Mouse (Mus musculus) limb, embryonic 13.5 days (tissue): ENCODE results near the gene Poln. TPM values are rescaled to one million over a fixed set of nuclear protein-coding genes. Genes with fewer than 3 reads are reported as not detected.

ENCODE experiments used
- ATAC-seq: fragments of 200-750 bp; cut with Nextera tagmentation; 2 replicates; pipeline ENCODE4 v1.8.0; 2017; ENCODE audit warnings: low read depth, moderate number of reproducible peaks, moderate TSS enrichment; ENCODE audit not compliant: low FRiP score
- H3K27ac ChIP-seq: fragments of 300-500 bp; sonication (generic); 2 replicates; pipeline ENCODE4 v1.5.1; 2015; ENCODE audit warnings: inconsistent platforms, mild to moderate bottlenecking, moderate library complexity
- H3K27me3 ChIP-seq: fragments of 300-500 bp; sonication (generic); 2 replicates; pipeline ENCODE4 v1.6.1; 2015; ENCODE audit warnings: mild to moderate bottlenecking, inconsistent platforms
- H3K36me3 ChIP-seq: fragments of 300-500 bp; sonication (generic); 2 replicates; pipeline ENCODE4 v1.6.1; 2015; ENCODE audit warnings: inconsistent platforms, mild to moderate bottlenecking, moderate library complexity
- H3K4me1 ChIP-seq: fragments of 300-500 bp; sonication (generic); 2 replicates; pipeline ENCODE4 v1.6.1; 2015; ENCODE audit warnings: inconsistent platforms
- H3K4me2 ChIP-seq: fragments of 300-500 bp; sonication (generic); replicated peaks from 2 replicates; pipeline ENCODE4 v1.6.1; 2015; ENCODE audit warnings: inconsistent platforms, mild to moderate bottlenecking, moderate library complexity
- H3K4me3 ChIP-seq: fragments of 300-500 bp; sonication (generic); 2 replicates; pipeline ENCODE4 v1.5.1; 2015; ENCODE audit warnings: moderate library complexity, mild to moderate bottlenecking, inconsistent platforms
- H3K9ac ChIP-seq: fragments of 300-500 bp; sonication (generic); 2 replicates; pipeline ENCODE4 v1.6.1; 2015; ENCODE audit warnings: mild to moderate bottlenecking, inconsistent platforms
- H3K9me3 ChIP-seq: fragments of 300-500 bp; sonication (generic); 2 replicates; pipeline ENCODE4 v1.6.1; 2016; ENCODE audit warnings: inconsistent platforms
- WGBS: fragments of 180-500 bp; shearing (Covaris S2); methylation state at CpG from one replicate; pipeline ENCODE4 v1.1.7; 2015; 5-methylcytosine and 5-hydroxymethylcytosine counted together
- polyA plus RNA-seq: library from polyadenylated mRNA; unstranded; fragments of >200 nt; fragmentation: Nextera tagmentation; extraction: Ambion mirVana; gene quantifications from 2 replicates; pipeline ENCODE4 v1.2.1, GENCODE M21; 2015

Gene Poln
- polyA plus RNA-seq, 1 experiment from 2014 or later: 0.84 TPM

GRCm38 (mm10) chr5:33997829-33998504, 171.3 kb downstream of the Poln start:
- Histone ChIP-seq H3K4me1 (peaks cover 24% of the 10 kb centered on the region), H3K27me3 (peaks cover 66% of the 10 kb centered on the region), H3K9ac (no peak overlapping the region), H3K9me3 (no peaks in the 10 kb centered on the region), H3K27ac (no peak overlapping the region), H3K36me3 (no peaks in the 10 kb centered on the region), H3K4me3 (peak overlapping the region; percentile 65), H3K4me2 (peak overlapping the region; percentile 98)
- ATAC-seq: no peak
- WGBS: 71% methylated on average over 20 of the region's 20 CpGs

GRCm38 (mm10) chr5:33997051-33997741, 172.1 kb downstream of the Poln start:
- Histone ChIP-seq H3K36me3 (no peaks in the 10 kb centered on the region), H3K9ac (peak overlapping the region; percentile 59), H3K27ac (no peak overlapping the region), H3K27me3 (peaks cover 70% of the 10 kb centered on the region), H3K4me1 (peaks cover 24% of the 10 kb centered on the region), H3K4me3 (peak overlapping the region; percentile 65), H3K4me2 (peak overlapping the region; percentile 98), H3K9me3 (no peaks in the 10 kb centered on the region)
- under 1% methylated on average over 56 of the region's 80 CpGs for WGBS
- ATAC-seq: no peak

- Histone ChIP-seq H3K4me1 (peaks cover 24% of the 10 kb centered on the region), H3K27ac (no peak overlapping the region), H3K9me3 (no peaks in the 10 kb centered on the region), H3K27me3 (peaks cover 71% of the 10 kb centered on the region), H3K4me2 (peak overlapping the region; percentile 98), H3K9ac (peak overlapping the region; percentile 59), H3K4me3 (peak overlapping the region; percentile 65), H3K36me3 (no peaks in the 10 kb centered on the region)
- ATAC-seq: no peak
- 0% methylated on average over 27 of the region's 55 CpGs for WGBS
These were observed 172.6 kb downstream of the Poln start for GRCm38 (mm10) chr5:33996694-33997045.

- Histone ChIP-seq H3K9ac (peak within 1 kb of the TSS; percentile 59), H3K27ac (no peak within 1 kb of the TSS), H3K27me3 (peaks cover 71% of the 10 kb centered on the region), H3K9me3 (no peaks in the 10 kb centered on the region), H3K4me3 (peak within 1 kb of the TSS; percentile 65), H3K36me3 (no peaks in the 10 kb centered on the region), H3K4me2 (peak within 1 kb of the TSS; percentile 98), H3K4me1 (peaks cover 24% of the 10 kb centered on the region)
- ATAC-seq: peak; percentile 78; the same call in 1 of the 2 replicates
- WGBS: under 1% methylated on average over 87 of the region's 90 CpGs
These were observed 173.2 kb downstream of the Poln start, which contains the start of gene Nat8l for GRCm38 (mm10) chr5:33995843-33996693. Nat8l (plus strand) TSS chr5:33995984.

GRCm38 (mm10) chr5:33994671-33995625, 174.3 kb downstream of the Poln start:
- no peaks in the 10 kb centered on the region for H3K9me3 ChIP-seq
- H3K27me3 ChIP-seq: peaks cover 66% of the 10 kb centered on the region
- peak overlapping the region; percentile 65 for H3K4me3 ChIP-seq
- peak overlapping the region; percentile 98 for H3K4me2 ChIP-seq
- H3K4me1 ChIP-seq: peaks cover 24% of the 10 kb centered on the region
- 37% methylated on average over 27 of the region's 28 CpGs for WGBS
- ATAC-seq: no peak
- no peak overlapping the region for H3K9ac ChIP-seq
- H3K36me3 ChIP-seq: no peaks in the 10 kb centered on the region
- H3K27ac ChIP-seq: no peak overlapping the region

- H3K9me3 ChIP-seq: no peaks in the 10 kb centered on the region
- peak within 1 kb of the TSS; percentile 81 for H3K9ac ChIP-seq
- peaks cover 18% of the 10 kb centered on the region for H3K4me1 ChIP-seq
- peak within 1 kb of the TSS; percentile 92 for H3K4me2 ChIP-seq
- H3K27me3 ChIP-seq: no peaks in the 10 kb centered on the region
- H3K4me3 ChIP-seq: peak within 1 kb of the TSS; percentile 84
- 0 out of 2 replicates have a peak within 1 kb of the TSS, but pooled peaks have one; percentile 29 for H3K27ac ChIP-seq
- WGBS: under 1% methylated on average over 88 of the region's 88 CpGs
- 0 out of 2 replicates have a peak, but pooled peaks cover 12% of the 10 kb centered on the region for H3K36me3 ChIP-seq
- peak; percentile 86 for ATAC-seq
These were observed 185.7 kb downstream of the Poln start, which contains the start of gene Gm1673 for GRCm38 (mm10) chr5:33983309-33984121. Gm1673 (plus strand) TSS chr5:33983433.

GRCm38 (mm10) chr5:33982731-33983259, 186.5 kb downstream of the Poln start:
- H3K27ac ChIP-seq: no peak overlapping the region
- peak; percentile 37 for ATAC-seq
- peak overlapping the region; percentile 92 for H3K4me2 ChIP-seq
- no peaks in the 10 kb centered on the region for H3K27me3 ChIP-seq
- H3K9me3 ChIP-seq: no peaks in the 10 kb centered on the region
- H3K36me3 ChIP-seq: 0 out of 2 replicates have a peak, but pooled peaks cover 12% of the 10 kb centered on the region
- peak overlapping the region; percentile 81 for H3K9ac ChIP-seq
- H3K4me3 ChIP-seq: peak overlapping the region; percentile 84
- 5% methylated on average over 26 of the region's 26 CpGs for WGBS
- peaks cover 18% of the 10 kb centered on the region for H3K4me1 ChIP-seq

GRCm38 (mm10) chr5:33976267-33976666, 193.0 kb downstream of the Poln start:
- H3K4me2 ChIP-seq: no peak overlapping the region
- no peak overlapping the region for H3K9ac ChIP-seq
- WGBS: 34% methylated on average over 3 of the region's 3 CpGs
- H3K36me3 ChIP-seq: 0 out of 2 replicates have a peak, but pooled peaks cover 2% of the 10 kb centered on the region
- H3K4me3 ChIP-seq: no peak overlapping the region
- ATAC-seq: no peak
- H3K9me3 ChIP-seq: no peaks in the 10 kb centered on the region
- H3K27me3 ChIP-seq: no peaks in the 10 kb centered on the region
- H3K27ac ChIP-seq: no peak overlapping the region
- H3K4me1 ChIP-seq: no peaks in the 10 kb centered on the region

- Histone ChIP-seq H3K27ac (no peak overlapping the region), H3K9ac (no peak overlapping the region), H3K27me3 (no peaks in the 10 kb centered on the region), H3K36me3 (0 out of 2 replicates have a peak, but pooled peaks cover 2% of the 10 kb centered on the region), H3K4me2 (no peak overlapping the region), H3K4me3 (no peak overlapping the region), H3K9me3 (no peaks in the 10 kb centered on the region), H3K4me1 (no peaks in the 10 kb centered on the region)
- no peak for ATAC-seq
- 53% methylated on average over 2 of the region's 2 CpGs for WGBS
These were observed 194.5 kb downstream of the Poln start for GRCm38 (mm10) chr5:33974736-33975135.

- no peak for ATAC-seq
- Histone ChIP-seq H3K27ac (no peak overlapping the region), H3K27me3 (no peaks in the 10 kb centered on the region), H3K4me3 (no peak overlapping the region), H3K9ac (no peak overlapping the region), H3K36me3 (no peaks in the 10 kb centered on the region), H3K9me3 (peaks cover 19% of the 10 kb centered on the region; the same call in 1 of the 2 replicates), H3K4me2 (no peak overlapping the region), H3K4me1 (no peaks in the 10 kb centered on the region)
- 82% methylated on average over 4 of the region's 4 CpGs for WGBS
These were observed 209.9 kb downstream of the Poln start for GRCm38 (mm10) chr5:33959382-33959781.
